Mouse (Mus musculus): Measurements from ENCODE around the gene Nfil3. TPM values are rescaled to one million over a fixed set of nuclear protein-coding genes. Genes with fewer than 3 reads are reported as not detected.

The Nfil3 gene
- polyA plus RNA-seq, 1 experiment from 2014 or later: 44.8 TPM

DNA sequence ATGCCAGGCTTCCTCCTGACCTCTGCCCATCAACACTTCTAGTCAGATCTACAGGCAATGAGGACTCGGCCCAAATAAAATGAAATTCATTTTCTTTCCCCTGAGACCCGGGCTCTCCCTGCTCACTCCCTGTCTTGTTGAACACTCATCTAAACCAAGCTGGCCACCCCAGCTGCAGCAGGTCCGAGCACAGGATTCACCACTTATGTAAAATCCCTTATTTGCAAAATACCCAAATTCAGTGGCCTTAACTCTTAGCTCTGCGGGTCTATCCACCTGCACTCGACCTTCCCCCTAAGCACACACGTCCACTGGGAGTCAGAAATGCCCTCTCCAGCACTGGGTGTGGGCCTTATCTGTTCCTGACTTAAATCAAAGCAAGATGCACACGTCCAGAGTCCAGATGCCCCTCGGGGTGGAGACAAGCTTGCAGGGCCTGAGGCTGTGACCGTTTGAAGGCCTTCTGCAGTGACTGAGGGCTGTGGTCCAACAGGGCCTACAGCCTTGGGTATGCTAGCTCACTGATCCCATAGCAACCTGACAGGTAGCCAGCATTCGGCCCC is 61.0 kb downstream of the Nfil3 start:
- no peak overlapping the region for H3K27ac ChIP-seq (replicated peaks; ENCODE audit: low read depth, low read length)
- H3K36me3 ChIP-seq (ENCODE audit: control insufficient read depth, insufficient read depth, low read length): no peaks in the 10 kb centered on the region
- no peak overlapping the region for H3K4me3 ChIP-seq (replicated peaks; ENCODE audit: low read depth, low read length)
- no peak overlapping the region for H3K9ac ChIP-seq (replicated peaks; ENCODE audit: low read length)
- WGBS: 82% methylated on average over 10 of the region's 10 CpGs
- no peaks in the 10 kb centered on the region for H3K27me3 ChIP-seq (ENCODE audit: control insufficient read depth, insufficient read depth, low read length)
- H3K9me3 ChIP-seq (ENCODE audit: control insufficient read depth, low read length): no peaks in the 10 kb centered on the region
- no peak overlapping the region for H3K4me2 ChIP-seq (ENCODE audit: low read length)
- ATAC-seq (ENCODE audit: low FRiP score, low TSS enrichment) (no peak), DNase-seq (no peak)
- 0 out of 2 replicates have a peak, but pooled peaks cover 4% of the 10 kb centered on the region for H3K4me1 ChIP-seq (ENCODE audit: control insufficient read depth, insufficient read depth, low read length)

DNA sequence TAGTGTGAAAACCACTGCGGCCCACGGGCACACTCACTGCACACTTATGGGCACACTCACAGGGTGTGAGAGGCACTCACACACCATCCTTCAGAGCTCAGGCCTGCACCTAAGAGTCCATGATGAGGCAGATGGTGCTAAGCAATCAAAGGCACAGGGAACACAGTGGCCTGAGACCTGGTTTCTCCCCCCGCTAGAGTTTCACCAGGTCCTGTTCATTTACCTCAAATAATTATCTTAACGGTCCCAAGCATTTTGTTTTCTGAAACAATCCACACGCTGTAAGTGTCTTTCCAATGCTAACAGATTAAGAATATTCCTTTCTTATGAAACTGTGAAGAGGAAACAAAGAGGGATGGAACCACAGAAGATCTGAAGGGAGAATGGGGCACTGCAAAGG is 62.5 kb downstream of the Nfil3 start:
- H3K27me3 ChIP-seq (ENCODE audit: control insufficient read depth, insufficient read depth, low read length): no peaks in the 10 kb centered on the region
- no peak overlapping the region for H3K9ac ChIP-seq (replicated peaks; ENCODE audit: low read length)
- H3K4me2 ChIP-seq (ENCODE audit: low read length): no peak overlapping the region
- 94% methylated on average over 5 of the region's 5 CpGs for WGBS
- H3K4me1 ChIP-seq (ENCODE audit: control insufficient read depth, insufficient read depth, low read length): 0 out of 2 replicates have a peak, but pooled peaks cover 10% of the 10 kb centered on the region
- DNase-seq (no peak), ATAC-seq (ENCODE audit: low FRiP score, low TSS enrichment) (no peak)
- no peaks in the 10 kb centered on the region for H3K36me3 ChIP-seq (ENCODE audit: control insufficient read depth, insufficient read depth, low read length)
- H3K27ac ChIP-seq (replicated peaks; ENCODE audit: low read depth, low read length): no peak overlapping the region
- H3K4me3 ChIP-seq (replicated peaks; ENCODE audit: low read depth, low read length): no peak overlapping the region
- no peaks in the 10 kb centered on the region for H3K9me3 ChIP-seq (ENCODE audit: control insufficient read depth, low read length)

Other genes starting within 250 kb of the Nfil3 start
- 49.5 and 50.4 TPM in 2 replicates for gene Auh, start 51.4 kb downstream of the Nfil3 start, polyA plus RNA-seq (2014; fragmentation: Nextera tagmentation; extraction: Ambion mirVana)

Measured in midbrain, embryonic 14.5 days (tissue).